Mouse (Mus musculus): ENCODE results near the gene Cnot4. TPM values are rescaled to one million over a fixed set of nuclear protein-coding genes. Genes with fewer than 3 reads are reported as not detected.

Gene Cnot4
- polyA plus RNA-seq, 1 experiment from 2014 or later: 39.4 TPM

- Histone ChIP-seq H3K27me3 (no peaks in the 10 kb centered on the region), H3K4me3 (no peak overlapping the region), H3K9ac (no peak overlapping the region), H3K4me2 (replicated peaks) (no peak overlapping the region), H3K36me3 (no peaks in the 10 kb centered on the region), H3K9me3 (no peaks in the 10 kb centered on the region), H3K4me1 (peaks cover 7% of the 10 kb centered on the region), H3K27ac (no peak overlapping the region)
- ATAC-seq (ENCODE audit: low FRiP score, low read depth): no peak
- 94% methylated on average over 4 of the region's 4 CpGs for WGBS
Observed at GRCm38 (mm10) chr6:35030811-35031210, 102.7 kb downstream of the Cnot4 start.

DNA sequence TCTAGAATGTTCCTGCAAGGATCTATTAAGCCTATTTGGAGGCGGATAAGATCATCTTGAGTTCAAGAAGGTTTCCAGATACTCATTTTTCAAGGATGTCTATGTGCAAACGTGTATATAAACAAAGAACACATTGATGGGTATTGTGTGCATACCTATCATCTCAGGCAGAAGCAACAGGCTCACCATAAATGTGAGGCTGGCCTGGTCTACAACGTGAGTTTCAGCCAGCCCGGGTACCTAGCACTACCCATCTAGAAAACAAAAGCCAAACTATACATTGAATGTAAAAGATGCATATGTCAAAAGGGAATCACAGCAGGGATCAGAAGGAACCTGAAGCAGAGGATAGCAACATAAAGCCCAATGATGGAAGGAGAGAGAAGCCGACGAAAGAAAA, 103.3 kb downstream of the Cnot4 start:
- Histone ChIP-seq H3K9ac (no peak overlapping the region), H3K4me1 (peaks cover 7% of the 10 kb centered on the region), H3K36me3 (no peaks in the 10 kb centered on the region)

GRCm38 (mm10) chr6:35028023-35028422, 105.5 kb downstream of the Cnot4 start:
- no peak for ATAC-seq (ENCODE audit: low FRiP score, low read depth)
- no peak overlapping the region for H3K9ac ChIP-seq
- H3K4me3 ChIP-seq: no peak overlapping the region
- WGBS: 92% methylated on average over 2 of the region's 2 CpGs
- peaks cover 16% of the 10 kb centered on the region for H3K4me1 ChIP-seq
- H3K4me2 ChIP-seq (replicated peaks): no peak overlapping the region
- no peaks in the 10 kb centered on the region for H3K9me3 ChIP-seq
- no peak overlapping the region for H3K27ac ChIP-seq
- H3K27me3 ChIP-seq: no peaks in the 10 kb centered on the region
- H3K36me3 ChIP-seq: peaks cover 2% of the 10 kb centered on the region

More for the DNA sequence above, 103.3 kb downstream of the Cnot4 start:
- no peak overlapping the region for H3K4me3 ChIP-seq
- no peak overlapping the region for H3K4me2 ChIP-seq (replicated peaks)
- WGBS: 93% methylated on average over 6 of the region's 6 CpGs
- no peak for ATAC-seq (ENCODE audit: low FRiP score, low read depth)
- no peak overlapping the region for H3K27ac ChIP-seq
- H3K9me3 ChIP-seq: no peaks in the 10 kb centered on the region
- H3K27me3 ChIP-seq: no peaks in the 10 kb centered on the region

GRCm38 (mm10) chr6:35027257-35027656, 106.3 kb downstream of the Cnot4 start:
- Histone ChIP-seq H3K36me3 (peaks cover 8% of the 10 kb centered on the region), H3K27ac (no peak overlapping the region), H3K4me3 (no peak overlapping the region), H3K27me3 (no peaks in the 10 kb centered on the region), H3K9me3 (no peaks in the 10 kb centered on the region), H3K4me1 (peaks cover 16% of the 10 kb centered on the region), H3K9ac (no peak overlapping the region), H3K4me2 (replicated peaks) (no peak overlapping the region)
- WGBS: 73% methylated on average over 6 of the region's 6 CpGs
- no peak for ATAC-seq (ENCODE audit: low FRiP score, low read depth)

DNA sequence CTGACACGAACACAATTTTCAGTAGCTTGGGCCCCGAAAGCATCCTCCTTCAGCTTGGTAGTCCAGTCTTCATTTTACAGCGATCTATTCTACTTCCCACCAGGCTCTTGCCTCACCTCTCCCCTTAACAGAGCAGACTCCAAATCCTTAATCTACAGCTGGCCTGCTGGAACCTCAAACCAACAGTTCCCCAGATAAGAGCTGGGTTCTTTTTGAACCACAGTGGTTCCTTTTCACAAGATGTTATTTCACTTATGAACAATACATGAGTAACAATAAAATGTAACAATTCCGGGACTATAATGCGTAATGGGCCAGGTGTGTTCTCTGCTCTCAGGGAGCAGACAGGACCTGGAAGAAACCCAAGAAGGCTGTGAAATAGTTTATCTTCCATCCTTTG, 116.9 kb downstream of the Cnot4 start:
- peaks cover 17% of the 10 kb centered on the region for H3K36me3 ChIP-seq
- no peak overlapping the region for H3K4me3 ChIP-seq
- ATAC-seq (ENCODE audit: low FRiP score, low read depth): no peak
- 84% methylated on average over 5 of the region's 5 CpGs for WGBS
- H3K4me1 ChIP-seq: no peaks in the 10 kb centered on the region
- no peaks in the 10 kb centered on the region for H3K9me3 ChIP-seq
- H3K9ac ChIP-seq: no peak overlapping the region
- no peaks in the 10 kb centered on the region for H3K27me3 ChIP-seq
- no peak overlapping the region for H3K27ac ChIP-seq
- H3K4me2 ChIP-seq (replicated peaks): no peak overlapping the region

DNA sequence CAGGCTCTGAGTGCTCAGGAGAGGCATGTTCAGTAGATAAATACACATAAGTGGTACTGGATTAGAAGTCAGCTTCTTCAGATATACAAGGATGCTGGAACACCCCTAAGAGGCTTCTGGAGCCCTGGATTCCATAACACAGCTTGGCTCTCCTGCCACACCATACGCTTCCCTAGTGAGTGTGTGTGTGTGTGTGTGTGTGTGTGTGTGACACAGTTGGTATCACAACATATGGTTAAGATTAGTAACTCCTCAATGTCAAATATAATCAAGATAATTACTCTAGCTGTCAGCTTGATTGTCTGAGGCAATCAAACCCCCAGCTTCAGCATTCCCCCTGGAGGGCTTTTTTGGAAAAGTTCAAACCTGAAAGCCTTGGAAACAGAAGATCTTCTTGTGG, 121.6 kb downstream of the Cnot4 start:
- WGBS: 64% methylated on average over 1 of the region's 1 CpGs
- Histone ChIP-seq H3K27me3 (no peaks in the 10 kb centered on the region), H3K36me3 (peaks cover 8% of the 10 kb centered on the region; the same call in 1 of the 2 replicates), H3K9me3 (no peaks in the 10 kb centered on the region), H3K9ac (no peak overlapping the region), H3K27ac (no peak overlapping the region), H3K4me3 (no peak overlapping the region), H3K4me1 (no peaks in the 10 kb centered on the region), H3K4me2 (replicated peaks) (no peak overlapping the region)
- ATAC-seq (ENCODE audit: low FRiP score, low read depth): no peak

GRCm38 (mm10) chr6:35010705-35011104, 122.8 kb downstream of the Cnot4 start:
- Histone ChIP-seq H3K4me2 (replicated peaks) (no peak overlapping the region), H3K9me3 (no peaks in the 10 kb centered on the region), H3K9ac (no peak overlapping the region), H3K36me3 (no peaks in the 10 kb centered on the region), H3K4me3 (no peak overlapping the region), H3K27ac (no peak overlapping the region), H3K4me1 (no peaks in the 10 kb centered on the region), H3K27me3 (no peaks in the 10 kb centered on the region)
- ATAC-seq (ENCODE audit: low FRiP score, low read depth): no peak
- 93% methylated on average over 5 of the region's 5 CpGs for WGBS

DNA sequence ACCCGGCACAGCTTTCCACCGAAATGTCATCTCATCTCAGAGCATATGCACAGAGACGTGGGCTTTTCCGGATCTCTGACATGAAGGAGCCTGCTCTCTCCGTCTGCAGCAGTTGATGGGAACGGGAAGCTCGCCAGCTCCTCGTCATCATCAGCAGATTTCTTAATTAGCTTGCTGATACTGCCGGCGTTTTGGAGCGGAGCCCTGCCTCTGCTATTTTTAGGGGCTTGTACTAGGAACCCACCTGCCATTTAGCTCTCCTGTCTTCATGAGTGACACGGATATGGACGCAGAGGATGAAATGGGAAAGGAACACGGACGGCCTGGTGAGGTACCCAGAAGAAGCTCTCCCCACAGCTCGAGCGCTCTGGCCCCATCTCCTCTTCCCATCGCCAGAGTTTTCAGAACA, 131.3 kb downstream of the Cnot4 start:
- Histone ChIP-seq H3K4me3 (no peak overlapping the region), H3K4me2 (replicated peaks) (no peak overlapping the region), H3K9ac (no peak overlapping the region), H3K36me3 (no peaks in the 10 kb centered on the region), H3K9me3 (no peaks in the 10 kb centered on the region), H3K27ac (no peak overlapping the region), H3K27me3 (no peaks in the 10 kb centered on the region), H3K4me1 (peaks cover 8% of the 10 kb centered on the region; the same call in 1 of the 2 replicates)
- WGBS: 83% methylated on average over 18 of the region's 18 CpGs
- ATAC-seq (ENCODE audit: low FRiP score, low read depth): no peak

- H3K4me3 ChIP-seq: no peak overlapping the region
- H3K4me2 ChIP-seq (replicated peaks): peak overlapping the region; percentile 41
- WGBS: 9% methylated on average over 4 of the region's 4 CpGs
- no peaks in the 10 kb centered on the region for H3K27me3 ChIP-seq
- no peak overlapping the region for H3K27ac ChIP-seq
- H3K4me1 ChIP-seq: peaks cover 13% of the 10 kb centered on the region
- H3K9me3 ChIP-seq: no peaks in the 10 kb centered on the region
- H3K36me3 ChIP-seq: no peaks in the 10 kb centered on the region
- ATAC-seq (ENCODE audit: low FRiP score, low read depth): peak; percentile 17; the same call in 1 of the 2 replicates
- no peak overlapping the region for H3K9ac ChIP-seq
Observed at GRCm38 (mm10) chr6:34999101-34999500, 134.4 kb downstream of the Cnot4 start.

DNA sequence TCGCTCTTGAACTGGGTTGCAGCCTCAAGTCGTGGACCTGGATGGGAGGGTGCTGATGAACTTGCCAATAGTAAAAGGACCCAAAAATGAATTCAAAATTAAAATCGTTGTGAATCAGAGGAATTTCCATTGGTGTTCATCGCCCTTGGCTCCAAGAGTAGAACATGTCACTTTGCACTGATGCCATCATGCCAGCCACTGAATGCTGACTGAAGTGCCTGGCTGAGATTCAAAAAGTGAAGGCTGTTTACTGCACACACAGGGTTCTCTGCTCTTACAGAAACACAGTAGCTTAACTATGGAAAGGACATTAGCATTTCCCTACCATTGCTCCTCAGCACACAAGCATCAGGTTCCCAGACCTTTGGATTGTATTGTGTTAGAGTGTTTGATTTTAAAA, 137.0 kb downstream of the Cnot4 start:
- H3K27ac ChIP-seq: no peak overlapping the region
- H3K4me1 ChIP-seq: peaks cover 13% of the 10 kb centered on the region
- no peak overlapping the region for H3K4me3 ChIP-seq
- no peak overlapping the region for H3K4me2 ChIP-seq (replicated peaks)
- no peaks in the 10 kb centered on the region for H3K27me3 ChIP-seq
- H3K9ac ChIP-seq: no peak overlapping the region
- WGBS: 78% methylated on average over 4 of the region's 4 CpGs
- no peaks in the 10 kb centered on the region for H3K36me3 ChIP-seq
- no peaks in the 10 kb centered on the region for H3K9me3 ChIP-seq
- ATAC-seq (ENCODE audit: low FRiP score, low read depth): no peak

GRCm38 (mm10) chr6:34995265-34995681, 138.3 kb downstream of the Cnot4 start:
- Histone ChIP-seq H3K36me3 (no peaks in the 10 kb centered on the region), H3K4me1 (peaks cover 13% of the 10 kb centered on the region), H3K9me3 (no peaks in the 10 kb centered on the region), H3K4me2 (replicated peaks) (peak overlapping the region; percentile 64), H3K9ac (no peak overlapping the region), H3K27me3 (no peaks in the 10 kb centered on the region), H3K27ac (no peak overlapping the region; the same call in 1 of the 2 replicates), H3K4me3 (peak overlapping the region; percentile 31)
- WGBS: 7% methylated on average over 13 of the region's 13 CpGs
- ATAC-seq (ENCODE audit: low FRiP score, low read depth): peak; percentile 80; the same call in 1 of the 2 replicates

DNA sequence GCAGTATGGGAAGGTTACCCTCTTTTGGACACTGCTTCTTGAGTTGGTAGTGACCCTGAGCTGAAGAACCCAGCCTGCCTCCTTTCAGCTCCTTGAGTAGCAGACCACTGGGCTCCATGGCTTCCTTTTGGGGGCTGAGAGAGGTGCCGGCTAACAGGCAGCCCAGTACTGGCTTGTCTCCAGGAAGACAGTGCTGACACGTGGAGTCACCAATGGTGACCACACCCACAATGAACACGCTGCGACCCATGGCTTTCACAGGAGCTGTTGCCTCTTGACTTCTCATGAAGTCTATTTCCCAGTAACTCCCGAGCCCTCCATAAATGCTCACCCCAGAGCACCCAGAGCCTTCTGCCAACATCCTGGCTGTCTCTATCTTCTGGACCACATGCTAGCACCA, 138.8 kb downstream of the Cnot4 start:
- H3K27ac ChIP-seq: no peak overlapping the region

GRCm38 (mm10) chr6:34989263-34989662, 144.3 kb downstream of the Cnot4 start:
- no peaks in the 10 kb centered on the region for H3K27me3 ChIP-seq
- H3K9me3 ChIP-seq: no peaks in the 10 kb centered on the region
- H3K27ac ChIP-seq: no peak overlapping the region
- no peak overlapping the region for H3K9ac ChIP-seq
- no peak overlapping the region for H3K4me3 ChIP-seq
- ATAC-seq (ENCODE audit: low FRiP score, low read depth): no peak
- H3K4me2 ChIP-seq (replicated peaks): no peak overlapping the region
- 59% methylated on average over 6 of the region's 6 CpGs for WGBS
- no peaks in the 10 kb centered on the region for H3K36me3 ChIP-seq
- H3K4me1 ChIP-seq: peaks cover 20% of the 10 kb centered on the region

More for the DNA sequence above, 138.8 kb downstream of the Cnot4 start:
- Histone ChIP-seq H3K9me3 (no peaks in the 10 kb centered on the region), H3K36me3 (no peaks in the 10 kb centered on the region), H3K4me2 (replicated peaks) (peak overlapping the region; percentile 64), H3K4me3 (no peak overlapping the region), H3K27me3 (no peaks in the 10 kb centered on the region), H3K4me1 (peaks cover 13% of the 10 kb centered on the region), H3K9ac (no peak overlapping the region)
- ATAC-seq (ENCODE audit: low FRiP score, low read depth): no peak
- 67% methylated on average over 5 of the region's 5 CpGs for WGBS
